Mouse (Mus musculus): Measurements from ENCODE around the gene Mamdc4.

DNA sequence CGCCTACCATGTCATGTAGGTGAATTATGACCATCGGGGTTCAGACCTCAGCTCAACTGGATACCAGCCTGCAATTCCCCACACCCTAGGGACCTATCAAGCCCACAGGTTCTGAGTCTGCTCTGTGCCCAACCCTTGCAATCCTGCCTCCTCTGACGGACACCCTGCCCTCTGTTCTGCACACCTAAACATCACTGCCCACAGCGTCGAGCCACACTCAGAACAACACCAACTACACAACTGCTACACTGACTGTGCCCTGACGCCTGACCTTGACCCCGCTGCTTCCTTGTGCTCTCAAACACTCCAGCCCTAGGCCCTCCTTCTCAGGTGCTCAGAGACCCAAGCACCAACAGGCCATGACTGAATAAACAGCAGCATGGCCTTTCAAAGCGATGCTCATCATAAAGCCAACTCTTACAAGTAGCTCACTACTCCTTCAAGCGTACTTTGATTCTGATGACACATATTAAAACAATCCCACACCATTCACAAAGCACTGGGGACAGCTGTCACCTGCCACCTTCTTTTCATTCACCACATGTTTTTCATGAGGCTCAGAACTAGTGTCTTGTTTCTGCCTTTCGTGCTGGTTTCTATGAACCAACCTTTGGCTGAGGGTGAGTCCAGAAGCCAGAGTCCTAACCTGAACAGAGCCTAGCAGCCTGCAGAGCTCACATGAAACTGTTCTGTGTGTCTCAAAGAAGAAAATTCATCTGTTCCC, 32.8 kb downstream of the Mamdc4 start:
- no peak for TF ChIP-seq POLR2A (IDR thresholded peaks at IDR 0.05; ENCODE audit: low read depth, low read length)
- TF ChIP-seq CTCF (conservative IDR thresholded peaks at IDR 0.05; ENCODE audit: insufficient read depth, insufficient read length, low read depth, low read length), result no peak

Measured in kidney, adult 2 months (tissue).